Mouse (Mus musculus): ENCODE results near the gene Eif4g1. TPM values are rescaled to one million over a fixed set of nuclear protein-coding genes. Genes with fewer than 3 reads are reported as not detected.

The Eif4g1 gene
- polyA plus RNA-seq, 2 experiments, result 148 to 299 TPM

DNA sequence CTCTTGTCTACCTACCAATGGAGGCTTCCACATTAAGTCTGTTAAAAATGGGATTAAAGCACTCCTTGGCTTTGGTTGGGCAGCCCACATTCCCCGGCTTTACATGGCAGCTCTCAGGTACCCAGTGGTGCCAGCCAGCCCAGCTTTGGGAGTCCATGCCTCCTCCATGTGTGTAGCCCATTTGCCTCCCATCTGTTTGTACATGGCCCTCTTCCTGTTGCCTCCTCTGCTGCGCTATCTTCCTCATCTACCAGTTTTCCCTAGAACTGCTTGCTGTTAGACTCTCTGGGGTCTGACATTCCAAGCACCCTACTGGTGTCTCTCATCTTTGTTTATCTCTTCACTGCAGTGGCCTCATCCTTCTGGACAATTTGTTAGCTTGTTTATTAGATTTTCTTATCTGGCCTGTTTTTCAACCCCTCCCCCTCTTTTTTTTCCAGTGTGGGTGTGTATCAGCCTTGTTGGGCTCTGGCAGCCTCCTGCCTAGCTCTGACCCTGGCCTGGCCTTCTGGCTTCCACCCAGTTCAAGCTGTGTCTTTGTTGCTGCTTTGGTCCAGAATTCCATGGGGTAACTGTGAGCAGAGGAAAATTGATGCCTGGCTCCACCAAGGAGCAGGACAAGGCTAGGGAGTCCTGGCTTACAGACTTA, 38.4 kb downstream of the Eif4g1 start:
- no peak overlapping the region for H3K9ac ChIP-seq (ENCODE audit: low read depth, low read length, severe bottlenecking)
- no peak for DNase-seq (ENCODE audit: low spot score)
- WGBS, result 87% methylated on average over 2 of the region's 2 CpGs

DNA sequence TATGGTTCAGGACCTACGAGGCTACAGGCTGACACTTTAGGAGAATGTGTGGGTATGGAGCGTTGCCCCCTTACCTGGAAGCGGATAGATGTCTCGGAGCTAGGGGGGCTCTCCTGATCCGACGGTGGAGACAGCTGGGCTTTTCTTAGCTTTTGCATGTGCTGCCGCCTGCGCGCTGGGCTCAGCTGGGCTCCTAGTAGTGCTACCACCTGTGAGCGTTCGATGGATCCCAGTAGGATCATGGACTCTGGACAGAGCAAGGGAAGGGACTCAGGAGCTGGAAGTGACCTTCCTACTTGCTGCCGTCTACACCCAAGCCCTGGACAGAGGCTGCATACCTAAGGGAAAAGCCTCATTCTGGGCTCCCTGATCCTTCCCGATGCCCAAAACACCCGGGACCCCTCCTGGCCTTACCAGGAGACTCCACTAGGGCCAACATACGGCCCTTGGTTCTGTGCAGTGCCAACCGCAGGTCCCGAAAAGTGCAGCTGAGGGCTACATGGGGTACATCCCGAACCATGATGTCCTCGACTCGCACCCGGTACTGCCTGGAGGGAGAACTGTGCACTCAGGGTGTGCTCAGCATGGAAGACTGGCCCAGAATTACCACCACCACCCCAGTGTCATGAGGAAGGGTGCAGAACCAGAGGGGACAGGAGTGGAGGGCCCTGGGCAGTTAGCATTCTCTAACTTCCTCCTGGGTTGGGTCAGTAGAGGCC, 40.3 kb downstream of the Eif4g1 start:
- peaks cover 82% of the 10 kb centered on the region for H3K36me3 ChIP-seq (ENCODE audit: control insufficient read depth, insufficient read depth, low read length)
- H3K9ac ChIP-seq (ENCODE audit: low read depth, low read length, severe bottlenecking), result no peak overlapping the region
- ATAC-seq (ENCODE audit: low FRiP score, low read depth), result no peak
- no peak for TF ChIP-seq POLR2A (IDR thresholded peaks at IDR 0.05; ENCODE audit: borderline replicate concordance, extremely low read depth, insufficient read depth, insufficient read length)
- no peak overlapping the region for H3K4me3 ChIP-seq (replicated peaks; ENCODE audit: low read length)
- no peak for DNase-seq (ENCODE audit: low spot score)
- no peak overlapping the region for H3K4me2 ChIP-seq (replicated peaks; ENCODE audit: low read depth, low read length, severe bottlenecking)
- no peak overlapping the region for H3K27ac ChIP-seq (replicated peaks; ENCODE audit: low read depth, low read length)
- no peaks in the 10 kb centered on the region for H3K27me3 ChIP-seq (ENCODE audit: control insufficient read depth, insufficient read depth, low read length)
- 93% methylated on average over 21 of the region's 21 CpGs for WGBS
- H3K9me3 ChIP-seq (ENCODE audit: control insufficient read depth, low read length), result no peaks in the 10 kb centered on the region
- H3K4me1 ChIP-seq (ENCODE audit: control insufficient read depth, insufficient read depth, low read length), result no peaks in the 10 kb centered on the region

More for the DNA sequence above, 38.4 kb downstream of the Eif4g1 start:
- no peaks in the 10 kb centered on the region for H3K27me3 ChIP-seq (ENCODE audit: control insufficient read depth, insufficient read depth, low read length)
- peaks cover 77% of the 10 kb centered on the region for H3K36me3 ChIP-seq (ENCODE audit: control insufficient read depth, insufficient read depth, low read length)
- ATAC-seq (ENCODE audit: low FRiP score, low read depth), result no peak
- H3K4me1 ChIP-seq (ENCODE audit: control insufficient read depth, insufficient read depth, low read length), result peaks cover 12% of the 10 kb centered on the region
- no peak overlapping the region for H3K4me3 ChIP-seq (replicated peaks; ENCODE audit: low read length)
- TF ChIP-seq POLR2A (IDR thresholded peaks at IDR 0.05; ENCODE audit: borderline replicate concordance, extremely low read depth, insufficient read depth, insufficient read length), result no peak
- no peaks in the 10 kb centered on the region for H3K9me3 ChIP-seq (ENCODE audit: control insufficient read depth, low read length)
- H3K4me2 ChIP-seq (replicated peaks; ENCODE audit: low read depth, low read length, severe bottlenecking), result no peak overlapping the region
- H3K27ac ChIP-seq (replicated peaks; ENCODE audit: low read depth, low read length), result no peak overlapping the region

DNA sequence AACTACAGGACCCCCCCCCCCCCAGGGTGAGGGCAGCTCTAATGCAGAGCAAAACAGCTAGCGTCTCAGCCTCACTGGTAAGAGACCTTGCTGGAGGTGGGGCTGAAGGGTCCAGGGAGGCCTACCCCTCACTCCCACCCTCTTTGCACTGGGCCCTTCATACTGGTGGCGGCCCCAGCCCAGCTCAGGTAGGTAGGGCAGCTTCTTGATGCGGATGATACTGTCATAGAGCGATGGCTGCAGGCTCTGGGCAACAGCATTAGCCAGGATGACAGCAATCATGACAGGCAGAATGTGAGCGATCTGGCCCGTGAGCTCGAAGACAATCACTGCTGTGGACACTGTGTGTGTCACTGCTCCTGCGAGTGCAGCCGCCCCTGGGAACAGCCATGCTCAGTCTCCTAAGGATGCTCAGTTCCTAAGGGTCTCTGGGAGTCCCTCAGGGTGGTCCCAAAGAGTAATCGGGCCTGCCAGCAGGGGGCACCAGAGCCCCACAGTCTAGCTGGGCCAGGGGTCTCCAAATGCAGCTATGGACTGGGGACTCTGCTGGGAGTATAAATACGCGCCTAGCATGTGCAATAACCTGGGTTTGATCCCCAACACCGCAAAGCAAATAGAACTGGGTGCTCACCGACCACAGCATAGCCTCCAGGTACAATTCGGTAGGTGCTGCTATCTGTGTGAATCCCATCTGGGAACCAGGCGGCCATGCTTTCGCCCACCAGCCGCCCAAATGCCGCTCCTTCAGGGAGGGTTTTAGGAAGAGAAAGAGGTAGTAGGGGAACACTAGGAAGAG, 41.0 kb downstream of the Eif4g1 start:
- H3K9me3 ChIP-seq (ENCODE audit: control insufficient read depth, low read length), result no peaks in the 10 kb centered on the region
- peaks cover 5% of the 10 kb centered on the region; the same call in 1 of the 2 replicates for H3K4me1 ChIP-seq (ENCODE audit: control insufficient read depth, insufficient read depth, low read length)
- TF ChIP-seq POLR2A (IDR thresholded peaks at IDR 0.05; ENCODE audit: borderline replicate concordance, extremely low read depth, insufficient read depth, insufficient read length), result no peak
- no peak overlapping the region for H3K9ac ChIP-seq (ENCODE audit: low read depth, low read length, severe bottlenecking)
- peaks cover 79% of the 10 kb centered on the region for H3K36me3 ChIP-seq (ENCODE audit: control insufficient read depth, insufficient read depth, low read length)
- ATAC-seq (ENCODE audit: low FRiP score, low read depth) (no peak), DNase-seq (ENCODE audit: low spot score) (no peak)
- no peak overlapping the region for H3K27ac ChIP-seq (replicated peaks; ENCODE audit: low read depth, low read length)
- no peak overlapping the region for H3K4me3 ChIP-seq (replicated peaks; ENCODE audit: low read length)
- no peaks in the 10 kb centered on the region for H3K27me3 ChIP-seq (ENCODE audit: control insufficient read depth, insufficient read depth, low read length)
- no peak overlapping the region for H3K4me2 ChIP-seq (replicated peaks; ENCODE audit: low read depth, low read length, severe bottlenecking)
- WGBS, result 77% methylated on average over 19 of the region's 19 CpGs

DNA sequence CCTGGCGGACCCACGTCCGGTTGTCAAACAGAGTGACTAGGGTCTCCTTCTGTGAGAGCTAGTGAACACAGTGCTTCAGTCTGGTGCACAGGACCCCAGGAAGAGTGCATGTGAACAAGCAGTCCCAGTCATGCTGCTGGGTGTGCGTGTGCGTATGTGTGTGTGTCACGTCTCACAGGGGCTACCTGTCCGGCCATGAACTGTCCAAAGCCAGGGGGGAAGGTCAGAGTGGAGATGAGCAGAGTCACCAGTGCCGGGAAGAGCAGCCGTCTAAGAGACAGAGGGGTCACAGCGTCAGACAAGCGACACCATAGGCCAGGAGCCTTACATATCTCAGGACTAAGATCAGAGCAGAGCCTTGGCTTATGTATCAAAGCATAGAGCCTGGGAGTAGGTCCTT, 42.3 kb downstream of the Eif4g1 start:
- no peak overlapping the region for H3K4me2 ChIP-seq (replicated peaks; ENCODE audit: low read depth, low read length, severe bottlenecking)
- H3K9ac ChIP-seq (ENCODE audit: low read depth, low read length, severe bottlenecking), result no peak overlapping the region
- H3K36me3 ChIP-seq (ENCODE audit: control insufficient read depth, insufficient read depth, low read length), result peaks cover 68% of the 10 kb centered on the region
- WGBS, result 96% methylated on average over 11 of the region's 11 CpGs
- ATAC-seq (ENCODE audit: low FRiP score, low read depth) (no peak), DNase-seq (ENCODE audit: low spot score) (no peak)
- no peaks in the 10 kb centered on the region for H3K9me3 ChIP-seq (ENCODE audit: control insufficient read depth, low read length)
- TF ChIP-seq POLR2A (IDR thresholded peaks at IDR 0.05; ENCODE audit: borderline replicate concordance, extremely low read depth, insufficient read depth, insufficient read length), result no peak
- peaks cover 16% of the 10 kb centered on the region for H3K4me1 ChIP-seq (ENCODE audit: control insufficient read depth, insufficient read depth, low read length)
- no peak overlapping the region for H3K27ac ChIP-seq (replicated peaks; ENCODE audit: low read depth, low read length)
- H3K4me3 ChIP-seq (replicated peaks; ENCODE audit: low read length), result no peak overlapping the region
- no peaks in the 10 kb centered on the region for H3K27me3 ChIP-seq (ENCODE audit: control insufficient read depth, insufficient read depth, low read length)

DNA sequence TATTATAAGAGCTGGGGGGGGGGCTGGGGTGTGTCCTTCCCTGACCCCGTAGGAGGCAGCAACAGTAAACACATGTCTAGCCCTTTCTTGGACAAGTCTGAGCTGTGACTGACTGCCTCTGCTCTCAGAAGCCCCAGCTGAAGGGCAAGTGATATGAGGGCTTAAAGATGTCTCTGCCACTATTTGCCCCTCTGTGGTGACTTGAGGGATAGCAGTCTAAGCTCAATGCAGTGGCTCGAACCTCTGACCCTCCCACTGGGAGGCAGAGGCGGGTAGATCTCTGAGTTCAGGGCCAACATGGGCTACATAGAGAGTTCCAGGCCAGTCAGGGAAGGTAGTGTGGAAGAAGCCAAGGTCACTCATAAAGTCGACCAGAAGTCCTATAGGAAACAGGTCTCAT, 42.7 kb downstream of the Eif4g1 start:
- Histone ChIP-seq H3K4me3 (replicated peaks; ENCODE audit: low read length) (no peak overlapping the region), H3K27ac (replicated peaks; ENCODE audit: low read depth, low read length) (no peak overlapping the region), H3K36me3 (ENCODE audit: control insufficient read depth, insufficient read depth, low read length) (peaks cover 63% of the 10 kb centered on the region), H3K9me3 (ENCODE audit: control insufficient read depth, low read length) (no peaks in the 10 kb centered on the region), H3K4me2 (replicated peaks; ENCODE audit: low read depth, low read length, severe bottlenecking) (no peak overlapping the region), H3K9ac (ENCODE audit: low read depth, low read length, severe bottlenecking) (no peak overlapping the region), H3K27me3 (ENCODE audit: control insufficient read depth, insufficient read depth, low read length) (no peaks in the 10 kb centered on the region), H3K4me1 (ENCODE audit: control insufficient read depth, insufficient read depth, low read length) (peaks cover 18% of the 10 kb centered on the region)
- no peak for DNase-seq (ENCODE audit: low spot score)
- WGBS, result 79% methylated on average over 4 of the region's 4 CpGs
- no peak for ATAC-seq (ENCODE audit: low FRiP score, low read depth)
- no peak for TF ChIP-seq POLR2A (IDR thresholded peaks at IDR 0.05; ENCODE audit: borderline replicate concordance, extremely low read depth, insufficient read depth, insufficient read length)

Data from limb, embryonic 14.5 days (tissue).